Mouse (Mus musculus) kidney, embryonic 15.5 days (tissue): ENCODE measurements around the gene Dnajb14. TPM values are rescaled to one million over a fixed set of nuclear protein-coding genes. Genes with fewer than 3 reads are reported as not detected.
"Not testable (repeated sequence)": the region's sequence is repeated elsewhere in the genome, so short reads cannot be mapped to it uniquely, and the experiment has no call there.

Experiments
- ATAC-seq: fragments of 200-750 bp; cut with Nextera tagmentation; replicated peaks from 2 replicates; pipeline ENCODE4 v1.8.0; 2017; ENCODE audit warnings: moderate TSS enrichment; ENCODE audit not compliant: low FRiP score
- H3K27ac ChIP-seq: fragments of 300-500 bp; sonication (generic); 2 replicates; pipeline ENCODE4 v1.5.1; 2015; ENCODE audit warnings: mild to moderate bottlenecking, inconsistent platforms
- H3K27me3 ChIP-seq: fragments of 300-500 bp; sonication (generic); 2 replicates; pipeline ENCODE4 v1.6.1; 2015; ENCODE audit warnings: inconsistent platforms
- H3K36me3 ChIP-seq: fragments of 300-500 bp; sonication (generic); 2 replicates; pipeline ENCODE4 v1.6.1; 2015; ENCODE audit warnings: inconsistent platforms
- H3K4me1 ChIP-seq: fragments of 300-500 bp; sonication (generic); 2 replicates; pipeline ENCODE4 v1.6.1; 2015; ENCODE audit warnings: inconsistent platforms
- H3K4me2 ChIP-seq: fragments of 300-500 bp; sonication (generic); 2 replicates; pipeline ENCODE4 v1.6.1; 2015; ENCODE audit warnings: moderate library complexity, mild to moderate bottlenecking, inconsistent platforms
- H3K4me3 ChIP-seq: fragments of 300-500 bp; sonication (generic); replicated peaks from 2 replicates; pipeline ENCODE4 v1.5.1; 2015; ENCODE audit warnings: mild to moderate bottlenecking, inconsistent platforms
- H3K9ac ChIP-seq: fragments of 300-500 bp; sonication (generic); 2 replicates; pipeline ENCODE4 v1.6.1; 2015; ENCODE audit warnings: mild to moderate bottlenecking, inconsistent platforms
- H3K9me3 ChIP-seq: fragments of 300-500 bp; sonication (generic); replicated peaks from 2 replicates; pipeline ENCODE4 v1.6.1; 2016; ENCODE audit warnings: inconsistent platforms
- WGBS: fragments of 180-500 bp; shearing (Covaris S2); methylation state at CpG from one replicate; pipeline ENCODE4 v1.1.7; 2015; ENCODE audit warnings: mixed read lengths; 5-methylcytosine and 5-hydroxymethylcytosine counted together
- polyA plus RNA-seq: library from polyadenylated mRNA; unstranded; fragments of >200 nt; fragmentation: Nextera tagmentation; extraction: Ambion mirVana; gene quantifications from 2 replicates; pipeline ENCODE4 v1.2.1, GENCODE M21; 2015

Gene Dnajb14
- polyA plus RNA-seq, 1 experiment from 2014 or later = 10.1 TPM

DNA sequence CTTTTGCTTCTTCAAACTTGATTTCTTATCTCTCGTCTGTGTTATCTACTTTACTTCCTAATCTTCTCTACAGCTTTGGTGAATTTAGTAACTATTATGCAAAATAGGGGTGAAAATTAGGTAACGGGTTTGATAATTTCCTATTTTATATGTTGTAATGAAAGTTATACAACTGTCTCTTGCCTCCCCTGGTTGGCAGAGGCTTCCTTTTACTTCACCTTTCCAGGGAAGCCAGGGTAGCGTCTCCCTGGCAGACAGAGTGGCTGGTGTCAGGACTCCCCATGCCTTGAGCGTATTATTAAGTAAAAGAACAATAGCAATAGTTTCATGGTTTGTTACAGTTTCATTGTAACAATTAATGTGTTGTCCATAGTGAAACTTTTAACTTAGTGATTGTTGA is 26.3 kb downstream of the Dnajb14 start:
- H3K36me3 ChIP-seq = peaks cover 64% of the 10 kb centered on the region
- H3K27ac ChIP-seq = no peak overlapping the region
- 90% methylated on average over 4 of the region's 4 CpGs for WGBS
- no peak overlapping the region for H3K4me2 ChIP-seq
- no peaks in the 10 kb centered on the region for H3K4me1 ChIP-seq
- no peak for ATAC-seq
- no peaks in the 10 kb centered on the region for H3K27me3 ChIP-seq
- H3K9ac ChIP-seq = no peak overlapping the region
- H3K4me3 ChIP-seq = no peak overlapping the region
- no peaks in the 10 kb centered on the region for H3K9me3 ChIP-seq

DNA sequence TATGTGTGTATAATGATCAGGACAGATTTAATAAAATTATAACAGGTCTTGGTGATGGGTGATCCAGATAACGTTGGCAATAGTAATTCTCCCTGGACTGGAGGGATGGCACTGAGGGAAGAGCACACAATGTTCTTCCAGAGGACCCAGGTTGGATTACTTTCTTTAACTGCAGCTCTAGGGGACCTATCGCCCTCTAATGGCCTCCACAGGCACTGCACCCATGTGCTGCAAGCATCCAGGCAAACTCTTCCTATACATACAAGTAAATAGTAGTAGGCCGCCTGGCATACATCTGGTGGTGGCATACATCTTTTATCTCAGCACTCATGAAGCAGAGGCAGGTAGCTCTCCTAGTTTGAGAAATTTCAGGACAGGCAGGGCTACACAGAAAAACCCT is 27.7 kb downstream of the Dnajb14 start:
- WGBS = 92% methylated on average over 3 of the region's 3 CpGs
- peaks cover 61% of the 10 kb centered on the region for H3K36me3 ChIP-seq
- H3K27ac ChIP-seq = no peak overlapping the region
- H3K4me3 ChIP-seq = no peak overlapping the region
- H3K4me1 ChIP-seq = no peaks in the 10 kb centered on the region
- no peak overlapping the region for H3K9ac ChIP-seq
- H3K4me2 ChIP-seq = no peak overlapping the region
- no peak for ATAC-seq
- no peaks in the 10 kb centered on the region for H3K27me3 ChIP-seq
- H3K9me3 ChIP-seq = no peaks in the 10 kb centered on the region

DNA sequence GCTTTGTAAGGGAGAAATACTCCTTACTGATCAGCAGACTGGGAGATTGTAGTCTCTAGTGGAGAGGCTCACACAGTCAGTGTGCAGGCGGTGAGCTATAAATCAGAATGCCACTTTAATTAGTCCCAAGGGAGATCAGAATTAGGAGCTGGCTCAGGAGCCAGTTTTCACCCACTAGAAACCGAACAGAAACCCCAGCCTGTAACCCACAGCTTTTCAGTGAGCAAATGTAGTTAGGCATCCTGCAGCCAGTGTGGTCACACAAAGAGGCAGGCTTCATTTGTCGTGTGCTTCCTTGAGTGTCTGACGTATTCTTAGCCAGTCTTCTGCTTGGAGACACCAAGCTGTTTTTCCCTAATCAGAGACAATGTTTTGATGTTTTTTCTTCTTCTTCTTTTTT is 28.9 kb downstream of the Dnajb14 start:
- 53% methylated on average over 4 of the region's 4 CpGs for WGBS
- ATAC-seq = no peak

DNA sequence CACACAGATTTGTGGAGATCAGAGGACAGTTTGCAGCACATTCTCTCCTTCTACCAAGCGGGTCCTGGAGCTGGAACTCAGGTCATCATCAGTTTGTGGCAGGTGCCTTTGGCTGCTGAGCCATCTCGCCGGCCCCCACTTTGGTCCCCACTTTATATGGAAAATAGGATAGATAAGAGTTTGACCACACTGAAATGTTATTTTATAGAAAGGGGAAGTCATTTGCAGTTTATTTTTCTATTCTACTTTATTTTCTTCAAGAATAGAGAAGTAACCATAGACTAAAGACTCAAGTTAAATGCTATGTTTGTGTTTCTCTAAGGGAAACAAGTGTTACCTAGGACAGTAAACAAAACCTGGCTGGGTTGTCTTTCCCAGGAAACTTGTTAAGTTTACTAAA is 29.4 kb downstream of the Dnajb14 start:
- Histone ChIP-seq H3K4me2 (no peak overlapping the region), H3K4me3 (no peak overlapping the region), H3K27me3 (no peaks in the 10 kb centered on the region), H3K4me1 (no peaks in the 10 kb centered on the region), H3K9me3 (no peaks in the 10 kb centered on the region), H3K9ac (no peak overlapping the region), H3K36me3 (peaks cover 72% of the 10 kb centered on the region), H3K27ac (no peak overlapping the region)
- no peak for ATAC-seq
- WGBS = 92% methylated on average over 3 of the region's 3 CpGs

More for the DNA sequence above, 28.9 kb downstream of the Dnajb14 start:
- no peak overlapping the region for H3K4me3 ChIP-seq
- H3K9ac ChIP-seq = no peak overlapping the region
- no peaks in the 10 kb centered on the region for H3K27me3 ChIP-seq
- no peaks in the 10 kb centered on the region for H3K9me3 ChIP-seq
- no peak overlapping the region for H3K27ac ChIP-seq
- no peak overlapping the region for H3K4me2 ChIP-seq
- H3K36me3 ChIP-seq = peaks cover 67% of the 10 kb centered on the region
- no peaks in the 10 kb centered on the region for H3K4me1 ChIP-seq

DNA sequence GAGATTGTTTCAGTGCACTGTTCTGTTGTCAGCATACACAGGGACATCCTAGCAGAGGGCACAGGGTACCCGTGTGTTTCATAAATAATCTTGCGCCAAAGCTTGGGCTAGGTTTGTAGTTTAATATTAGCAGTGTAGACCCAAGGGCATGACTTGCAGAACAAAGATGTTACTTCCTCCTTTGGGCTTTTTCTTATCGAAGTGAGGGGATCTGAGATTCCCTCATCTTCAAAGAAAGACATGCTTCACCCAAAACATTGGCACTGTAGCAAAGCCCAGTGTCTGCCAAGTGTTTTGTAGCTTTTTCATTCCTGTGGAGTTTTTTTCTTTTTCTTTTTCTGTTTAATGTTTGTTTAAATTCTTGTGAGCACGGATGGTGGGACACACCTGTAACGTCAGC is 30.2 kb downstream of the Dnajb14 start:
- H3K4me3 ChIP-seq = no peak overlapping the region

DNA sequence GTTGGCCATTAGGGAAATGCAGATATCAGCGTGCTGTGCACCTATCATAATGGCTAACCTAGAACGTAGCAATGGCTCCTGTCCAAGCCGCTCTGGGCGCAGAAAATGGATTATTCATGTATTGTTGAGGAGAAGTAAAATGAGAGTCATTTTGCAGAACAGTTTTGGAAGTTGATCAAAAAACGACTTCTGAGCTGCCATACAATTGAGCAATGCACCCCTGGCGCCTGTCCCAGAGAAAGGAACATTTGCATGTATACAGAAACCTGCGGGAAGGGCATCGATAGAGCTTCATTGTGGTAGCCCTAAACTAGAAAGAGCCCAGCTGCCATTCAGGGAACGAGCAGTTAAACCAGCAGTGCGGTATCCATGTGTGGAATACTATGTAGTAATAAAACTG is 32.7 kb downstream of the Dnajb14 start:
- Histone ChIP-seq H3K4me3 (no peak overlapping the region), H3K4me2 (no peak overlapping the region), H3K36me3 (peaks cover 70% of the 10 kb centered on the region), H3K4me1 (no peaks in the 10 kb centered on the region), H3K27me3 (no peaks in the 10 kb centered on the region), H3K9ac (no peak overlapping the region), H3K27ac (no peak overlapping the region), H3K9me3 (no peaks in the 10 kb centered on the region)
- WGBS = 86% methylated on average over 10 of the region's 10 CpGs
- no peak for ATAC-seq

More for the DNA sequence above, 30.2 kb downstream of the Dnajb14 start:
- Histone ChIP-seq H3K9me3 (no peaks in the 10 kb centered on the region), H3K27ac (no peak overlapping the region), H3K4me2 (no peak overlapping the region), H3K36me3 (peaks cover 73% of the 10 kb centered on the region), H3K27me3 (no peaks in the 10 kb centered on the region), H3K9ac (no peak overlapping the region), H3K4me1 (no peaks in the 10 kb centered on the region)
- ATAC-seq = no peak
- WGBS = 91% methylated on average over 5 of the region's 5 CpGs

DNA sequence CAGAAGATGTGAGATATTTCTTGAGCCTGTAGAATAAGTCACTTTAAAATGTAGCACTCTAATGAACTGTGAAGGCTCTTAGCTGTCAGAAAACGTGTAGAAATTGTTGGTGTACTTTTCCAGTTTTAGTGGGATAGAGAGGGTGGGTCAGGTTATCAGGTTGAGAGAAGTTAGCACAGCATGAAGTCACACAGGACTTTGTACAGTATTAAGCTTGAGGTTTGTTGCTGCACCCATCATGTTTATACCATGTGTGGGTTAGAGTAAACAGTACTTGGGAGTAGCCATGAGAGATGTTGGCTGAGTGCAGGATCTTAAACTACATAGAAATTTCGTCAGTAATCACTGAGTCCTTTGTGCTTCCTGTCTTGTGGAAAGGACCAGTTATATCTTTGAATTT is 45.6 kb downstream of the Dnajb14 start:
- Histone ChIP-seq H3K9ac (no peak overlapping the region), H3K4me1 (peaks cover 5% of the 10 kb centered on the region), H3K4me3 (no peak overlapping the region), H3K27ac (no peak overlapping the region), H3K36me3 (peaks cover 19% of the 10 kb centered on the region), H3K27me3 (no peaks in the 10 kb centered on the region), H3K4me2 (no peak overlapping the region), H3K9me3 (no peaks in the 10 kb centered on the region)
- no peak for ATAC-seq
- WGBS = 74% methylated on average over 2 of the region's 2 CpGs

DNA sequence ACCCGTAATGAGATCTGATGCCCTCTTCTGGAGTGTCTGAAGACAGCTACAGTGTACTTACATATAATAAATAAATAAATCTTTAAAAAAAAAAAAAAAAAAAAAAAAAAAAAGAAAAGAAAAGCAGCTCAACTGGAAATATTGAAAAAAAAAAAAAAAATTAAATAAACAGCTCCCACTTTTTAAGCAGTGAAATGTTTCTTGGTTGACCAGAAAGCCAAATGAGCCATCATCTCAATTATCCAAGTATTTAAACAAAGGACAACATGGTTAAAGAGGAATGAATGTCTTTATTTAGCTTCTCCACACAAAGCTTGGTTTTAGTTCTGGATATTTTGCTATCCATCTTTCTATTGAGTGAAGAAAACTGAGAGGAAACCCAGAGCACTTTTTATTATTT is 47.1 kb downstream of the Dnajb14 start:
- H3K27ac ChIP-seq, H3K4me3 ChIP-seq, H3K9ac ChIP-seq, H3K9me3 ChIP-seq, ATAC-seq, H3K27me3 ChIP-seq, H3K4me2 ChIP-seq: not testable (repeated sequence)
- Histone ChIP-seq H3K4me1 (peaks cover 12% of the 10 kb centered on the region), H3K36me3 (peaks cover 12% of the 10 kb centered on the region; the same call in 1 of the 2 replicates)
- 57% methylated on average over 1 of the region's 1 CpGs for WGBS

DNA sequence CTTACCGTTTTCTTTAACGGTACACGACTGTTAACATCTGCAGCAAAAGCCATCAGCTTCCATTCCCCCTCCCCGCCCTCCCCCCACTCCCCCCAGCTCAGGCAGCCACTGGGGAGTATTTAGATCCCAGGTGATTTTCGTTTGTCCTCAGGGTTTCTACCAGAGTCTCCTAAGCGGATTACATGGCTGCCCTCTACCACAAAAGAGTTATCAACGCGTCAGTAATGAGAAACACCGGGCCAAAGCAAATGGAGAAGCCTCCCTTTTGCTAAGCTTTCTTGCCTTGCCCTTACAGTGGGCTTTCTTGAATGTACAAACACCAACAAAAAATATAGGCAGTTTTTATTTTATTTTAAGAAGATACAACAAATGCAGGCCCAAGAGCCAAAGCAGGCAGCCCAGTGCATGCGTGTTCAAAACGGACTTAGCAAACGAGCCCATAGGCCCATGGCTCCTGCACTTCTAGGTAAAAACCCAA is 50.3 kb downstream of the Dnajb14 start:
- Histone ChIP-seq H3K9me3 (no peaks in the 10 kb centered on the region), H3K9ac (peak overlapping the region; percentile 81), H3K4me3 (peak overlapping the region; percentile 91), H3K27me3 (no peaks in the 10 kb centered on the region), H3K4me1 (peaks cover 14% of the 10 kb centered on the region), H3K36me3 (peaks cover 17% of the 10 kb centered on the region), H3K27ac (peak overlapping the region; percentile 79), H3K4me2 (peak overlapping the region; percentile 70)
- 25% methylated on average over 12 of the region's 12 CpGs for WGBS
- peak; percentile 44; the same call in 1 of the 2 replicates for ATAC-seq

DNA sequence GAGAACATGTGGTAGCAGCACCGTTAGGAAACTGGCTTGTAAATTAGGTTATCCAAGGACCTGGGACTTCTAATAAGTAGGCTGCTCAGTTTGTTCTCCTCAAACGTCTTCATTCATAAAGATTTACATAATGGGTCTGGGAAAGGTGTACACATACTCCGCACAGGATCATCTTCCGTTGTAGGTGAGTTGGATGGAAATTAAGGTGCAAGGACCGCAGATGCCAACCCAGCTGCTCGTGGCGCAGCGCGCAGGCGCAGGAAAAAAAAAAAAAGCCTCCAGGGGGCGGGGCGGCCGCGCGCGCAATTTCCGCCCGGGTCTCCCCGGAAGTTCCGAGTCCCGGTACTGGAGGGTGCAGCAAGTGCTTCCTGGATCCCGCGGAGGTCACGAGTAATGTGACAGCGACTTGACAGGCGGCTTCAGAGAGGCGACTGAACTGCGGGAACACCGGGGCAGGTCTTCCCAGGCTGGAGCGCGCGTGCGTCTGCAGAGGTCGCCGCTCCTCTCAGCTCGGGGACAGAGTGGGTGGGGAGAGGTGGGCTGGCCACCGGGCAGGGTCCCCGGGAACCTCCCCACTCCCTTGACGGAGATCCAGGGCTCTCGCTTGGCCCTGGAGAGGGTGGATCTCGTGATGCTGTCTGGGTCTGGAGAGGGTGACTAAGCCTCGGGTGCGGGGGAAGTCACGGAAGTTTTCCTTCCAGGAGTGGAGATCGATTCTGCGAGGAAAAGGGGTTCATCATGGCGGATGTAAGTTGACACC is 50.9 kb downstream of the Dnajb14 start, which contains the start of gene Lamtor3:
Lamtor3 (plus strand) TSS at position 335 of the 760 bp plus-strand sequence.
- peaks cover 14% of the 10 kb centered on the region for H3K4me1 ChIP-seq
- H3K4me2 ChIP-seq = peak within 1 kb of the TSS; percentile 70
- WGBS = under 1% methylated on average over 47 of the region's 47 CpGs
- H3K4me3 ChIP-seq = peak within 1 kb of the TSS; percentile 91
- H3K36me3 ChIP-seq = peaks cover 17% of the 10 kb centered on the region
- H3K9me3 ChIP-seq = no peaks in the 10 kb centered on the region
- ATAC-seq = peak; percentile 89
- H3K27ac ChIP-seq = peak within 1 kb of the TSS; percentile 83
- H3K9ac ChIP-seq = peak within 1 kb of the TSS; percentile 81
- H3K27me3 ChIP-seq = no peaks in the 10 kb centered on the region

DNA sequence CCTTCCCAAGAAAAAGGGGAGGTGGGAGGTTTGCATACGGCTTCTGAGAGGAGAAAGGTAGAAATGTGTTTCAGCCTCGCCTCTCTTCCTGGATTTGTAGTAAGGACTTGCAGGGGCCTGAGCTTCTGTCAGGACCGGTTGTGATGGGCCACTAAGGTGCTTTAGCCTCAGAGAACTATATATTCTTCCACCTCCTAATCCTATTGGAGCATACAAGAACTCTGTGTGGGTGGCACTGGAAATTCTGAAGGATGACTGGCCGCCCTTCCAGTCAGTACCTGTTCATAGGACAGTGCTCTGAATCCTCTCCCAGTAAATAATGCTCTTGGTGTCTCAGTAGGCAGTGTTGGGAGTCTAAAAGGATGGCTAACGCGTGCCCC is 51.4 kb downstream of the Dnajb14 start:
- peak; percentile 55 for ATAC-seq
- Histone ChIP-seq H3K4me3 (peak overlapping the region; percentile 91), H3K27me3 (no peaks in the 10 kb centered on the region), H3K4me1 (peaks cover 14% of the 10 kb centered on the region), H3K9me3 (no peaks in the 10 kb centered on the region), H3K9ac (peak overlapping the region; percentile 81), H3K4me2 (peak overlapping the region; percentile 70), H3K27ac (peak overlapping the region; percentile 83), H3K36me3 (peaks cover 22% of the 10 kb centered on the region)
- 12% methylated on average over 6 of the region's 6 CpGs for WGBS

DNA sequence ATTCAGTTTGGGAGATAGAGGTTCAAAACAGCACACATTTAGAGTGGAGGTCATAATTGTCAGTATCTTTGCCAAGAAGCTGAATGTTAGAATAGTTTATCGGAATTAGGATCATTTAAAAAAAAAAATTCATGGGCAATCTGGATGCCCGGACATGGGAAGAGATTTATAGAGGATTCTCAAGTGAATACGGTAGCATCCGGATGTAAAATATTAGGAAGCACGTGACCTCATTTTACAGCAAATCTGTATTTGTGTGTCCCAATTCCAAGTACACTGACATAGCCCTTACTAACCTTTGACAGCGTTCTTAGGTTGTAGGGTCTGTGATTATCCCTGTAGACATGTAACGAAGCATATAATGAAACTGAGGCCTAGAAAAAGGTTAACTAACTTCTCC is 51.9 kb downstream of the Dnajb14 start:
- 88% methylated on average over 7 of the region's 7 CpGs for WGBS
- peak overlapping the region; percentile 91 for H3K4me3 ChIP-seq
- peak overlapping the region; percentile 81 for H3K9ac ChIP-seq
- H3K9me3 ChIP-seq = no peaks in the 10 kb centered on the region
- peaks cover 14% of the 10 kb centered on the region for H3K4me1 ChIP-seq
- H3K27ac ChIP-seq = peak overlapping the region; percentile 83; the same call in 1 of the 2 replicates
- no peaks in the 10 kb centered on the region for H3K27me3 ChIP-seq
- peak overlapping the region; percentile 70 for H3K4me2 ChIP-seq
- peaks cover 26% of the 10 kb centered on the region for H3K36me3 ChIP-seq
- ATAC-seq = no peak
